Mouse (Mus musculus) embryonic facial prominence, embryonic 15.5 days (tissue): Measurements from ENCODE around the gene Gpr176. TPM values are rescaled to one million over a fixed set of nuclear protein-coding genes. Genes with fewer than 3 reads are reported as not detected.
"Not testable (repeated sequence)": the region's sequence is repeated elsewhere in the genome, so short reads cannot be mapped to it uniquely, and the experiment has no call there.

Experiments
- ATAC-seq: fragments of 200-750 bp; cut with Nextera tagmentation; 2 replicates; pipeline ENCODE4 v1.8.0; 2017; ENCODE audit warnings: low read depth, moderate TSS enrichment; ENCODE audit not compliant: insufficient number of reproducible peaks, low FRiP score, low TSS enrichment
- H3K27ac ChIP-seq: fragments of 300-500 bp; sonication (generic); replicated peaks from 2 replicates; pipeline ENCODE4 v1.5.1; 2015; ENCODE audit warnings: mild to moderate bottlenecking, inconsistent platforms
- H3K27me3 ChIP-seq: fragments of 300-500 bp; sonication (generic); 2 replicates; pipeline ENCODE4 v1.6.1; 2015; ENCODE audit warnings: inconsistent platforms
- H3K36me3 ChIP-seq: fragments of 300-500 bp; sonication (generic); 2 replicates; pipeline ENCODE4 v1.6.1; 2015; ENCODE audit warnings: mild to moderate bottlenecking, inconsistent platforms
- H3K4me1 ChIP-seq: fragments of 300-500 bp; sonication (generic); 2 replicates; pipeline ENCODE4 v1.6.1; 2015; ENCODE audit warnings: inconsistent platforms
- H3K4me2 ChIP-seq: fragments of 300-500 bp; sonication (generic); replicated peaks from 2 replicates; pipeline ENCODE4 v1.6.1; 2015; ENCODE audit warnings: mild to moderate bottlenecking, inconsistent platforms
- H3K4me3 ChIP-seq: fragments of 300-500 bp; sonication (generic); replicated peaks from 2 replicates; pipeline ENCODE4 v1.5.1; 2015; ENCODE audit warnings: mild to moderate bottlenecking, inconsistent platforms
- H3K9ac ChIP-seq: fragments of 300-500 bp; sonication (generic); 2 replicates; pipeline ENCODE4 v1.6.1; 2015; ENCODE audit warnings: inconsistent platforms
- H3K9me3 ChIP-seq: fragments of 300-500 bp; sonication (generic); replicated peaks from 2 replicates; pipeline ENCODE4 v1.6.1; 2016; ENCODE audit warnings: inconsistent platforms
- WGBS: fragments of 180-500 bp; shearing (Covaris S2); methylation state at CpG from one replicate; pipeline ENCODE4 v1.1.7; 2015; 5-methylcytosine and 5-hydroxymethylcytosine counted together
- polyA plus RNA-seq: library from polyadenylated mRNA; unstranded; fragments of >200 nt; fragmentation: Nextera tagmentation; extraction: Ambion mirVana; gene quantifications from 2 replicates; pipeline ENCODE4 v1.2.1, GENCODE M21; 2015

The Gpr176 gene
- polyA plus RNA-seq, 1 experiment from 2014 or later = 0.73 TPM

GRCm38 (mm10) chr2:118298601-118299000 is 74.6 kb downstream of the Gpr176 start:
- Histone ChIP-seq H3K36me3 (no peaks in the 10 kb centered on the region), H3K9me3 (no peaks in the 10 kb centered on the region), H3K4me1 (peaks cover 6% of the 10 kb centered on the region; the same call in 1 of the 2 replicates), H3K27me3 (no peaks in the 10 kb centered on the region), H3K4me3 (no peak overlapping the region), H3K9ac (no peak overlapping the region), H3K27ac (no peak overlapping the region), H3K4me2 (no peak overlapping the region)
- 80% methylated on average over 4 of the region's 4 CpGs for WGBS
- ATAC-seq = no peak

GRCm38 (mm10) chr2:118297966-118298365 is 75.3 kb downstream of the Gpr176 start:
- 64% methylated on average over 2 of the region's 2 CpGs for WGBS
- H3K9me3 ChIP-seq = no peaks in the 10 kb centered on the region
- H3K27me3 ChIP-seq = no peaks in the 10 kb centered on the region
- H3K36me3 ChIP-seq = no peaks in the 10 kb centered on the region
- H3K4me3 ChIP-seq = no peak overlapping the region
- H3K27ac ChIP-seq = no peak overlapping the region
- H3K9ac ChIP-seq = no peak overlapping the region
- H3K4me1 ChIP-seq = peaks cover 6% of the 10 kb centered on the region; the same call in 1 of the 2 replicates
- no peak for ATAC-seq
- H3K4me2 ChIP-seq = no peak overlapping the region

- Histone ChIP-seq H3K36me3 (no peaks in the 10 kb centered on the region), H3K9me3 (no peaks in the 10 kb centered on the region), H3K9ac (no peak overlapping the region), H3K4me2 (no peak overlapping the region), H3K27ac (0 out of 2 replicates have a peak overlapping the region, but pooled peaks have one; percentile 7), H3K4me3 (no peak overlapping the region), H3K27me3 (no peaks in the 10 kb centered on the region), H3K4me1 (peaks cover 6% of the 10 kb centered on the region; the same call in 1 of the 2 replicates)
- 0 out of 2 replicates have a peak, but pooled peaks have one; percentile 51 for ATAC-seq
- WGBS = 25% methylated on average over 7 of the region's 7 CpGs
Observed at GRCm38 (mm10) chr2:118295505-118295904, 77.7 kb downstream of the Gpr176 start.

GRCm38 (mm10) chr2:118293583-118293982 is 79.6 kb downstream of the Gpr176 start:
- Histone ChIP-seq H3K27ac (no peak overlapping the region), H3K27me3 (no peaks in the 10 kb centered on the region), H3K4me2 (no peak overlapping the region), H3K9me3 (no peaks in the 10 kb centered on the region), H3K4me1 (peaks cover 6% of the 10 kb centered on the region; the same call in 1 of the 2 replicates), H3K36me3 (no peaks in the 10 kb centered on the region), H3K9ac (no peak overlapping the region), H3K4me3 (no peak overlapping the region)
- ATAC-seq = no peak
- 90% methylated on average over 5 of the region's 5 CpGs for WGBS

GRCm38 (mm10) chr2:118289066-118289460 is 84.2 kb downstream of the Gpr176 start:
- not testable (repeated sequence) for H3K36me3 ChIP-seq, H3K9me3 ChIP-seq, H3K27me3 ChIP-seq, H3K4me2 ChIP-seq, H3K4me1 ChIP-seq, H3K4me3 ChIP-seq, H3K27ac ChIP-seq, H3K9ac ChIP-seq, ATAC-seq
- 87% methylated on average over 7 of the region's 7 CpGs for WGBS

GRCm38 (mm10) chr2:118288326-118289065 is 84.7 kb downstream of the Gpr176 start:
- no peak overlapping the region for H3K4me2 ChIP-seq
- no peak for ATAC-seq
- no peaks in the 10 kb centered on the region for H3K27me3 ChIP-seq
- H3K36me3 ChIP-seq = no peaks in the 10 kb centered on the region
- no peak overlapping the region for H3K27ac ChIP-seq
- no peaks in the 10 kb centered on the region for H3K9me3 ChIP-seq
- H3K4me1 ChIP-seq = no peaks in the 10 kb centered on the region
- no peak overlapping the region for H3K9ac ChIP-seq
- H3K4me3 ChIP-seq = no peak overlapping the region
- 76% methylated on average over 9 of the region's 9 CpGs for WGBS

- Histone ChIP-seq H3K4me2 (no peak overlapping the region), H3K4me1 (no peaks in the 10 kb centered on the region), H3K9ac (no peak overlapping the region), H3K4me3 (no peak overlapping the region), H3K27me3 (no peaks in the 10 kb centered on the region), H3K36me3 (no peaks in the 10 kb centered on the region), H3K27ac (no peak overlapping the region), H3K9me3 (no peaks in the 10 kb centered on the region)
- ATAC-seq = no peak
- WGBS = 89% methylated on average over 4 of the region's 4 CpGs
Observed at GRCm38 (mm10) chr2:118287678-118288077, 85.5 kb downstream of the Gpr176 start.

- no peaks in the 10 kb centered on the region for H3K36me3 ChIP-seq
- H3K4me1 ChIP-seq = no peaks in the 10 kb centered on the region
- H3K9ac ChIP-seq = no peak overlapping the region
- 78% methylated on average over 3 of the region's 3 CpGs for WGBS
- H3K27me3 ChIP-seq = no peaks in the 10 kb centered on the region
- no peak overlapping the region for H3K4me3 ChIP-seq
- H3K9me3 ChIP-seq = no peaks in the 10 kb centered on the region
- no peak overlapping the region for H3K27ac ChIP-seq
- ATAC-seq = no peak
- H3K4me2 ChIP-seq = no peak overlapping the region
Observed at GRCm38 (mm10) chr2:118282467-118282866, 90.8 kb downstream of the Gpr176 start.

- H3K4me1 ChIP-seq = no peaks in the 10 kb centered on the region
- no peak overlapping the region for H3K27ac ChIP-seq
- no peak overlapping the region for H3K9ac ChIP-seq
- 85% methylated on average over 8 of the region's 8 CpGs for WGBS
- H3K4me2 ChIP-seq = no peak overlapping the region
- ATAC-seq = no peak
- no peak overlapping the region for H3K4me3 ChIP-seq
- no peaks in the 10 kb centered on the region for H3K9me3 ChIP-seq
- H3K36me3 ChIP-seq = no peaks in the 10 kb centered on the region
- no peaks in the 10 kb centered on the region for H3K27me3 ChIP-seq
Observed at GRCm38 (mm10) chr2:118278249-118278648, 95.0 kb downstream of the Gpr176 start.

GRCm38 (mm10) chr2:118271606-118272005 is 101.6 kb downstream of the Gpr176 start:
- no peak overlapping the region for H3K4me3 ChIP-seq
- WGBS = 85% methylated on average over 10 of the region's 10 CpGs
- no peak for ATAC-seq

GRCm38 (mm10) chr2:118270213-118270612 is 103.0 kb downstream of the Gpr176 start:
- no peak for ATAC-seq
- Histone ChIP-seq H3K27me3 (no peaks in the 10 kb centered on the region), H3K9me3 (no peaks in the 10 kb centered on the region), H3K4me2 (no peak overlapping the region), H3K4me1 (no peaks in the 10 kb centered on the region), H3K27ac (no peak overlapping the region), H3K4me3 (no peak overlapping the region), H3K9ac (no peak overlapping the region), H3K36me3 (no peaks in the 10 kb centered on the region)
- WGBS = 67% methylated on average over 14 of the region's 14 CpGs

More at GRCm38 (mm10) chr2:118271606-118272005, 101.6 kb downstream of the Gpr176 start:
- no peaks in the 10 kb centered on the region for H3K27me3 ChIP-seq
- H3K4me2 ChIP-seq = no peak overlapping the region
- no peak overlapping the region for H3K27ac ChIP-seq
- H3K9me3 ChIP-seq = no peaks in the 10 kb centered on the region
- no peaks in the 10 kb centered on the region for H3K36me3 ChIP-seq
- no peaks in the 10 kb centered on the region for H3K4me1 ChIP-seq
- H3K9ac ChIP-seq = no peak overlapping the region

GRCm38 (mm10) chr2:118263914-118264201 is 109.4 kb downstream of the Gpr176 start:
- Histone ChIP-seq H3K4me2 (no peak overlapping the region), H3K9me3 (no peaks in the 10 kb centered on the region), H3K27ac (no peak overlapping the region), H3K27me3 (no peaks in the 10 kb centered on the region), H3K4me3 (no peak overlapping the region), H3K9ac (no peak overlapping the region), H3K4me1 (no peaks in the 10 kb centered on the region), H3K36me3 (no peaks in the 10 kb centered on the region)
- ATAC-seq = no peak
- 38% methylated on average over 2 of the region's 2 CpGs for WGBS
